Mouse (Mus musculus) erythroblast, embryonic 14.5 days (primary cell): ENCODE measurements around the gene Nans.

Experiments used
- GATA1 ChIP-seq: IDR thresholded peaks from 2 replicates; pipeline ENCODE4 v1.6.1; 2012; ENCODE audit warnings: low read length, inconsistent platforms, mixed read lengths
- TAL1 ChIP-seq: IDR thresholded peaks from 3 replicates; pipeline ENCODE4 v1.6.1; 2012; ENCODE audit warnings: low read length, inconsistent platforms, mixed read lengths

- no peak for TF ChIP-seq TAL1
- no peak for TF ChIP-seq GATA1
These were observed 54.5 kb downstream of the Nans start for GRCm38 (mm10) chr4:46543366-46544050.
